Mouse (Mus musculus): Measurements from ENCODE around the gene Dph3. TPM values are rescaled to one million over a fixed set of nuclear protein-coding genes. Genes with fewer than 3 reads are reported as not detected.

Gene Dph3
- total RNA-seq, 4 experiments from 2014 or later = 122 to 147 (median 130) TPM

Other genes with a start within 250 kb of the Dph3 start
- gene Galnt15, start 56.7 kb downstream of the Dph3 start, total RNA-seq (2022) = 10 to 100 TPM in 1 of 4 experiments, 1 to 10 TPM in 3; 3.9 to 14.4 (median 7.8) TPM
- 10 to 100 TPM; 17.7 to 24.5 (median 19.4) TPM for gene Oxnad1, start 355 bp downstream of the Dph3 start, total RNA-seq (2022)
- gene Msmb, start 56.3 kb upstream of the Dph3 start, total RNA-seq (2022) = not detected
- gene Ncoa4, start 74.1 kb upstream of the Dph3 start, total RNA-seq (2022) = 10 to 100 TPM; 56.3 to 83.2 (median 68.9) TPM
- gene Timm23, start 116.2 kb upstream of the Dph3 start, total RNA-seq (2022) = 100 to 1,000 TPM; 183 to 225 (median 215) TPM
- 10 to 100 TPM; 16.4 to 20.8 (median 18.5) TPM for gene Parg, start 116.2 kb upstream of the Dph3 start, total RNA-seq (2022)
- gene Ogdhl, start 236.3 kb upstream of the Dph3 start, total RNA-seq (2022) = under 1 TPM; 0.34 to 0.75 (median 0.45) TPM

Data from gastrocnemius, adult 8-10 months (tissue).